Mouse (Mus musculus) spleen, embryonic (tissue): ENCODE results near the gene Zpr1.

Experiments used
- CTCF ChIA-PET: fragments of 350-600 bp; sonication (Branson Sonifier 250); formaldehyde crosslinking; loops from one replicate; lab custom pipeline; 2022; lab: Charles Lee

The Zpr1 gene

GRCm38 (mm10) chr9:46328572-46329249, 55.8 kb downstream of the Zpr1 start:
- CTCF ChIA-PET: no interaction called here

DNA sequence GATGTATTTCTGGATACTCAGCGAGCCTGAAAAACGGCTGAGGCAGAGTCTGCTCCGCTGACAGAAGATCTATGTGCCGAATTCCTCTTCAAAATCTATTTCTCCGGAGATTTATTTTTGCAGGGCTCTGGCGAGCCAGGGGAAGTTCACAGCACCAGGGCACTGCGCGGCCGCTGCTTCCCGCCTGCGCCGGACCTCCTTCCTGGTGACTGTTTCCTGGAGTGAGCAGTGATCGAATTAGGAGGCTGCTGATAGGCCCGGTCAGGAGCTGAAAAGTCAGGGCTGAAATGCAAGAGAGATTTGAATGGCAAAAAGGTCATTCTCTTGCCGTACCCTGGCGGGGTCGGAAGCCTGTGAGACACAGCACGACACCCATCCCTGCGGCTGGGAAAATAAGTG, 56.4 kb downstream of the Zpr1 start:
- CTCF ChIA-PET: no interaction called here

GRCm38 (mm10) chr9:46329801-46330585, 57.1 kb downstream of the Zpr1 start:
- CTCF ChIA-PET: no interaction called here

DNA sequence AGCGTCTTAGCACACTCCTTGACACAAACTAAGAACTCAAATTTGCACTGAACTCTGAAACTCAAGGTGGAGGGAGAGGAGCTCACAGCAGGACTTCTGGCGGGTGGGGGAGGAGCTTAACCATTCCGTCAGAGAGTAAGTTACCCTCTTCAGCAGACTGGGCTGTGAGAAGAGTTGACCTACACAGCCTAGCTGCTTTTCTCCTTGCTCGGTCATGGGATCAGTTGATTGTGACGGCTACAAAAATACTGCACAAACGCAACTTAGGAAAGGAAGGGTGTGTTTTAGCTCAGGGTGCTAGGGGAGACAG, 57.7 kb downstream of the Zpr1 start:
- CTCF ChIA-PET: no interaction called here

GRCm38 (mm10) chr9:46331301-46331700, 58.4 kb downstream of the Zpr1 start:
- CTCF ChIA-PET: interaction anchor here (0.7 kb wide), 1 partner anchor 250 kb away, joined by 4 read pairs; no protein-coding TSS in a partner anchor
